Mouse (Mus musculus) megakaryocyte, embryonic 14.5 days (primary cell): Measurements from ENCODE around the gene Ing5.

Experiments used
- FLI1 ChIP-seq: IDR thresholded peaks from 2 replicates; pipeline ENCODE4 v1.6.1; 2012; ENCODE audit warnings: low read length, inconsistent platforms, mixed read lengths
- GATA1 ChIP-seq: IDR thresholded peaks from 3 replicates; pipeline ENCODE4 v1.6.1; 2012; ENCODE audit warnings: mixed read lengths, low read length, inconsistent platforms, borderline replicate concordance

DNA sequence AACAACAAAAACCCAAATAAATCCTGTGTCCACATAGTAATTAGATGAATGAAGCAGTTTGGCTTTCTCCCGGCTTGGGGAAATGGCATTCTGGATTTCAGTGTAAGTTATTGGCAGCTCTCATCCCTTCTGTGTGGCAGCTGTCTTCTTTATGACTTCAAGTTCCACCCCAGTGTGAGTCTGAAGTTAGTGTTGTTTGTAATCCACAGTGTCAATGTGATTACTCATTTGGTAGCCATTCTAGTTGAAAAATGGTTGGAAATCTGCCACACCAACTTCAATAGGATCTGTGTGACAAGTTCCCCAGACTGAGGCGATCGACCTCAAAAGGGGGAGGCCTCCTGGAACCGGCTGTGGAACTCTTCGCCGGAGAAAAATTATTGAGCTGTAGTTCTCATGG lies 53.6 kb downstream of the Ing5 start:
- TF ChIP-seq GATA1 (no peak), FLI1 (no peak)
